Mouse (Mus musculus) MEL (cell line): ENCODE results near the gene Inpp5b. TPM values are rescaled to one million over a fixed set of nuclear protein-coding genes. Genes with fewer than 3 reads are reported as not detected.

Source experiments
- DNase-seq: peaks from one replicate; pipeline ENCODE4 v3.0.0; 2011; ENCODE audit warnings: low read depth, low spot score
- H3K27ac ChIP-seq: 2 replicates; pipeline ENCODE4 v1.5.1; 2012; ENCODE audit warnings: low read depth, mild to moderate bottlenecking, control low read depth, low read length, moderate library complexity; ENCODE audit not compliant: control insufficient read depth
- H3K27me3 ChIP-seq, 2 experiments: fragments of 150-350 bp in 1 of 2; sonication (generic) in 1 of 2; 2 replicates each; pipeline ENCODE4 v1.6.1; 2012; ENCODE audit warnings: low read length in 2 of 2, mild to moderate bottlenecking in 2 of 2, improper control_type of control experiment in 1 of 2, moderate library complexity in 1 of 2; ENCODE audit not compliant: insufficient read depth in 2 of 2, control insufficient read depth in 1 of 2
- H3K36me3 ChIP-seq, 2 experiments: 2 replicates each; pipeline ENCODE4 v1.6.1; 2012 to 2014; ENCODE audit warnings: low read length in 2 of 2, improper control_type of control experiment in 1 of 2, inconsistent platforms in 1 of 2, mild to moderate bottlenecking in 1 of 2; ENCODE audit not compliant: insufficient read depth in 2 of 2, control insufficient read depth in 1 of 2
- H3K4me1 ChIP-seq, 2 experiments: fragments of 150-350 bp in 1 of 2; sonication (generic) in 1 of 2; 2 replicates each; pipeline ENCODE4 v1.6.1; 2012; ENCODE audit warnings: low read length in 2 of 2, improper control_type of control experiment in 1 of 2, mild to moderate bottlenecking in 1 of 2; ENCODE audit not compliant: insufficient read depth in 2 of 2, control insufficient read depth in 1 of 2
- H3K4me3 ChIP-seq, 2 experiments: fragments of 150-350 bp in 1 of 2; sonication (generic) in 1 of 2; 2 replicates each; pipeline ENCODE4 v1.5.1; 2012; ENCODE audit warnings: low read depth in 2 of 2, low read length in 2 of 2, mild to moderate bottlenecking in 2 of 2, moderate library complexity in 2 of 2, control low read depth in 1 of 2, improper control_type of control experiment in 1 of 2; ENCODE audit not compliant: control insufficient read depth in 1 of 2, insufficient read depth in 1 of 2
- H3K79me2 ChIP-seq: 2 replicates; pipeline ENCODE4 v1.6.1; 2012; ENCODE audit warnings: mild to moderate bottlenecking, low read length, moderate library complexity; ENCODE audit not compliant: control insufficient read depth, poor library complexity, insufficient read depth
- H3K9ac ChIP-seq: 2 replicates; pipeline ENCODE4 v1.6.1; 2012; ENCODE audit warnings: low read depth, mild to moderate bottlenecking, control low read depth, low read length, moderate library complexity; ENCODE audit not compliant: control insufficient read depth, poor library complexity, severe bottlenecking
- H3K9me3 ChIP-seq: fragments of 150-350 bp; sonication (generic); replicated peaks from 2 replicates; pipeline ENCODE4 v1.6.1; 2012; ENCODE audit warnings: mild to moderate bottlenecking, low read length, improper control_type of control experiment, moderate library complexity; ENCODE audit not compliant: insufficient read depth
- BHLHE40 ChIP-seq: IDR thresholded peaks from 2 replicates; pipeline ENCODE4 v1.6.1; 2012; ENCODE audit warnings: low read depth, mild to moderate bottlenecking, inconsistent platforms, low read length, improper control_type of control experiment, borderline replicate concordance
- CHD2 ChIP-seq: IDR thresholded peaks from 2 replicates; pipeline ENCODE4 v1.6.1; 2011; ENCODE audit warnings: low read length, improper control_type of control experiment
- CTCF ChIP-seq, 3 experiments: IDR thresholded peaks in 2 of 3; conservative IDR thresholded peaks in 1 of 3; 2 replicates each; pipeline ENCODE4 v1.5.1; 2011 to 2012; ENCODE audit warnings: low read length in 3 of 3, low read depth in 2 of 3, mild to moderate bottlenecking in 2 of 3, improper control_type of control experiment in 1 of 3, inconsistent platforms in 1 of 3, mixed read lengths in 1 of 3, moderate library complexity in 1 of 3; ENCODE audit not compliant: control insufficient read depth in 1 of 3, insufficient read depth in 1 of 3, poor library complexity in 1 of 3, severe bottlenecking in 1 of 3
- E2F4 ChIP-seq: IDR thresholded peaks from 2 replicates; pipeline ENCODE4 v1.6.1; 2011; ENCODE audit warnings: low read depth, low read length, improper control_type of control experiment, borderline replicate concordance
- ELF1 ChIP-seq: IDR thresholded peaks from 2 replicates; pipeline ENCODE4 v1.6.1; 2014; ENCODE audit warnings: low read depth, mild to moderate bottlenecking, inconsistent platforms, low read length, improper control_type of control experiment, moderate library complexity
- EP300 ChIP-seq, 2 experiments: IDR thresholded peaks; 2 replicates each; pipeline ENCODE4 v1.6.1; 2011; ENCODE audit warnings: improper control_type of control experiment in 2 of 2, low read length in 2 of 2, low read depth in 1 of 2, mild to moderate bottlenecking in 1 of 2
- GABPA ChIP-seq: IDR thresholded peaks from 2 replicates; pipeline ENCODE4 v1.6.1; 2012; ENCODE audit warnings: low read depth, mild to moderate bottlenecking, inconsistent platforms, low read length, improper control_type of control experiment, moderate library complexity
- HCFC1 ChIP-seq: IDR thresholded peaks from 2 replicates; pipeline ENCODE4 v1.6.1; 2012; ENCODE audit warnings: low read depth, mild to moderate bottlenecking, inconsistent platforms, low read length, improper control_type of control experiment, moderate library complexity
- KAT2A ChIP-seq: conservative IDR thresholded peaks from 2 replicates; pipeline ENCODE4 v1.6.1; 2012; ENCODE audit warnings: low read depth, low read length, improper control_type of control experiment, inconsistent platforms
- MAX ChIP-seq: IDR thresholded peaks from 2 replicates; pipeline ENCODE4 v1.6.1; 2011; ENCODE audit warnings: low read length, improper control_type of control experiment
- MEF2A ChIP-seq: IDR thresholded peaks from 2 replicates; pipeline ENCODE4 v1.6.1; 2014; ENCODE audit warnings: low read depth, mild to moderate bottlenecking, inconsistent platforms, low read length, improper control_type of control experiment; ENCODE audit not compliant: poor library complexity, insufficient replicate concordance, severe bottlenecking; ENCODE audit errors: extremely low read depth
- MYC ChIP-seq: IDR thresholded peaks from 2 replicates; pipeline ENCODE4 v1.6.1; 2011; ENCODE audit warnings: low read depth, mild to moderate bottlenecking, low read length, improper control_type of control experiment, moderate library complexity
- RAD21 ChIP-seq: IDR thresholded peaks from 2 replicates; pipeline ENCODE4 v1.6.1; 2011; ENCODE audit warnings: mild to moderate bottlenecking, low read depth, low read length, improper control_type of control experiment
- RCOR1 ChIP-seq: IDR thresholded peaks from 2 replicates; pipeline ENCODE4 v1.6.1; 2012; ENCODE audit warnings: low read depth, mild to moderate bottlenecking, inconsistent platforms, low read length, improper control_type of control experiment
- SIN3A ChIP-seq: IDR thresholded peaks from 2 replicates; pipeline ENCODE4 v1.6.1; 2012; ENCODE audit warnings: low read length, improper control_type of control experiment, inconsistent platforms
- SMC3 ChIP-seq: IDR thresholded peaks from 2 replicates; pipeline ENCODE4 v1.6.1; 2011; ENCODE audit warnings: low read depth, low read length, improper control_type of control experiment
- TBP ChIP-seq: IDR thresholded peaks from 2 replicates; pipeline ENCODE4 v1.8.0; 2011; ENCODE audit warnings: low read depth, low read length, improper control_type of control experiment
- ZC3H11A ChIP-seq: IDR thresholded peaks from 2 replicates; pipeline ENCODE4 v1.6.1; 2012; ENCODE audit warnings: low read depth, mild to moderate bottlenecking, inconsistent platforms, low read length, improper control_type of control experiment
- ZKSCAN1 ChIP-seq: IDR thresholded peaks from 2 replicates; pipeline ENCODE4 v1.6.1; 2012; ENCODE audit warnings: low read depth, mild to moderate bottlenecking, inconsistent platforms, low read length, improper control_type of control experiment, moderate library complexity
- polyA plus RNA-seq, 2 experiments: library from polyadenylated mRNA; stranded (reverse) in 1 of 2; unstranded in 1 of 2; fragments of >175 nt in 1 of 2; fragments of >200 nt in 1 of 2; gene quantifications; 2 replicates each; pipeline versions ENCODE4 v1.2.1 to v1.2.4; 2012; ENCODE audit warnings: low replicate concordance in 2 of 2, low read depth in 1 of 2; ENCODE audit not compliant: insufficient read length in 2 of 2, insufficient read depth in 1 of 2, missing spikeins in 1 of 2
- total RNA-seq: library from RNA; depleted of rRNA; stranded (reverse); fragments of 300-350 nt; gene quantifications from 2 replicates; pipeline ENCODE4 v1.2.3, GENCODE M21; 2012

Gene Inpp5b
- total and polyA plus RNA-seq, 3 experiments: 28.6 to 52.5 TPM; not detected in 1

DNA sequence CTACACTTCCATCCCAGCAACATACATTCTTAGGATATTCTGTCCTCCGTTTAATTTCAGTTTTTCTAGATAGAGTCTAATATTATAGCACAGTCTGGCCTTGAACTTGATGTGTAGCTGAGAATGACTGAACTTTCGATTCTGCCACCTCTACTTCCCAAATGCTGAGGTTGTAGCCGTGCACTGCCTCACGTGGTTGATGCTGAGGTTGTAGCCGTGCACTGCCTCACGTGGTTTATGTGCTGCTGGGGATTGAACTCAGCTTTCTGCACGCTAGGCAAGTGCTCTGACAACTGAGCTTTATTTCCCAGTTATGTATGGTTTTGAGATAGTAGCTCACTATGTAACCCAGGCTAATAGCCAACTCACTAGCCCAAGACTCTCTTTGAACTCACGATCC lies 54.5 kb downstream of the Inpp5b start:
- DNase-seq: no peak
- TF ChIP-seq GABPA (no peak), HCFC1 (no peak), MEF2A (no peak), BHLHE40 (no peak), ZC3H11A (no peak), RCOR1 (no peak), E2F4 (no peak), MAX (no peak)
- Histone ChIP-seq H3K9me3 (no peaks in the 10 kb centered on the region), H3K79me2 (no peaks in the 10 kb centered on the region), H3K36me3 (peaks cover 2 to 13% of the 10 kb centered on the region in 2 experiments), H3K4me3 (no peak overlapping the region), H3K27ac (no peak overlapping the region), H3K27me3 (no peaks in the 10 kb centered on the region), H3K9ac (no peak overlapping the region), H3K4me1 (no peaks in the 10 kb centered on the region)

GRCm38 (mm10) chr4:124796913-124797312 lies 55.3 kb downstream of the Inpp5b start:
- Histone ChIP-seq H3K4me3 (no peak overlapping the region), H3K27me3 (no peaks in the 10 kb centered on the region), H3K9ac (no peak overlapping the region), H3K4me1 (no peaks in the 10 kb centered on the region), H3K36me3 (peaks cover 5 to 10% of the 10 kb centered on the region in 2 experiments), H3K27ac (no peak overlapping the region), H3K79me2 (no peaks in the 10 kb centered on the region; the same call in 1 of the 2 replicates), H3K9me3 (no peaks in the 10 kb centered on the region)
- peak; percentile 66 for DNase-seq
- peak; percentile 35; the same call in 1 of the 2 replicates for TF ChIP-seq ZC3H11A
- TF ChIP-seq BHLHE40: no peak
- 0 out of 2 replicates have a peak, but pooled peaks have one; percentile 46 for TF ChIP-seq MYC
- peak; percentile 66 for TF ChIP-seq RAD21
- peak; percentile 44 for TF ChIP-seq SMC3
- TF ChIP-seq CTCF (IDR thresholded peaks at IDR 0.05 in 2 of 3, conservative IDR thresholded peaks at IDR 0.05 in 1 of 3; ENCODE audit: control insufficient read depth in 1 of 3, insufficient read depth in 1 of 3, low read depth in 2 of 3, low read length in 3 of 3, poor library complexity in 1 of 3, severe bottlenecking in 1 of 3): peak; percentile 24 to 58 (median 35); a peak in 4 of 6 replicates

DNA sequence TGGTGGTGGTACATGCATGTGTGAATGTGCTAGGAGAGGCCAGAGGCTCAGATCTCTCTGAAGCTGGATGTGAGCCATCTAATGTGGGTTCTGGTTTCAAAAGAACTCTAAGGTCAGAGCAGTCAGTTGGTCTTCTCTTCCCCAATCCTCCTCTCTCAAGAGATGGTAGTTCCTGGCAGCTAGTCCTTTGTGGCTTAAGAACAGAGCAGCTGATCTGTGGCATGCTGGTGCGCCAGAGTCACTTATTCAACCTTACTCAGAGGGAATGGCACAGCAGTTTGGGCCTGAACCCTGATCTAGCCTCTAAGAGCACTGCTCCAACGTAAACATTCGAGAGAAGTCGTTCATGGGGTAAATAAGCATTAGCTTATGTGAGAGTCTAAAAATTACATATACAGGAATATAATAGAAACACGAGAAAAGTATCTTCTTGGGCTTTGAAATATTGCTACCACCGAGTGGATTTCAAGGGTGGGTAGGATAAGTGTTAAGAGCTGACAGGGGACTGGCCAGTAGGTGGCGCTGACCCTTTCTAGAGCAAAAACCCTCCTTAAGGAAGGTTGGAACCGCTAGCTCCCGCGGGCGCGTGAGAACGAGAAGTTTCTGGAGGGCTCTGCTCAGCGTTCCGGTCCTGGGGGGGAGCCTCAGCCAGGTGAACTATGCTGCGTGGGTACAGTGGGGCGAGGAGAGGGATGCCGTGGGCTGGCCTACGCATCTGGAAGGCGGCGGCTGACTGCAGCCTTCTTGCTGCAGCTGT lies 60.1 kb downstream of the Inpp5b start, which contains the start of gene Mtf1:
Gene Mtf1 (plus strand): TSS at position 553 of the 757 bp plus-strand sequence.
- no peaks in the 10 kb centered on the region for H3K27me3 ChIP-seq
- TF ChIP-seq GABPA (no peak), KAT2A (no peak), ZKSCAN1 (0 out of 2 replicates have a peak, but pooled peaks have one; percentile 48), MYC (peak; percentile 69; the same call in 1 of the 2 replicates), CTCF (IDR thresholded peaks at IDR 0.05 in 2 of 3, conservative IDR thresholded peaks at IDR 0.05 in 1 of 3; ENCODE audit: control insufficient read depth in 1 of 3, insufficient read depth in 1 of 3, low read depth in 2 of 3, low read length in 3 of 3, poor library complexity in 1 of 3, severe bottlenecking in 1 of 3) (peak; percentile 77 to 89 (median 82)), TBP (no peak; the same call in 1 of the 2 replicates), CHD2 (no peak), MAX (peak; percentile 10; the same call in 1 of the 2 replicates), BHLHE40 (peak; percentile 37; the same call in 1 of the 2 replicates), ELF1 (0 out of 2 replicates have a peak, but pooled peaks have one; percentile 19), RAD21 (peak; percentile 40), MEF2A (no peak), E2F4 (peak; percentile 56; the same call in 1 of the 2 replicates), SMC3 (peak; percentile 66), SIN3A (peak; percentile 61; the same call in 1 of the 2 replicates), EP300 (IDR thresholded peaks at IDR 0.05; ENCODE audit: low read depth in 1 of 2, low read length in 2 of 2) (no peak; a peak in 1 of 4 replicates), ZC3H11A (peak; percentile 38)
- peak within 1 kb of the TSS; percentile 85 for H3K9ac ChIP-seq
- H3K9me3 ChIP-seq: no peaks in the 10 kb centered on the region
- peak within 1 kb of the TSS; percentile 82 to 85 for H3K4me3 ChIP-seq
- H3K79me2 ChIP-seq: peaks cover 38% of the 10 kb centered on the region
- H3K27ac ChIP-seq: peak within 1 kb of the TSS; percentile 97
- peak; percentile 95 for DNase-seq
- peaks cover 2 to 25% of the 10 kb centered on the region in 2 experiments; a peak in 2 of 4 replicates for H3K4me1 ChIP-seq
- H3K36me3 ChIP-seq: peaks cover 15 to 27% of the 10 kb centered on the region in 2 experiments; a peak in 3 of 4 replicates
